Mouse (Mus musculus) stomach, postnatal 0 days (tissue): ENCODE data around the gene Rassf2. TPM values are rescaled to one million over a fixed set of nuclear protein-coding genes. Genes with fewer than 3 reads are reported as not detected.

ENCODE experiments used
- ATAC-seq: fragments of 200-750 bp; cut with Nextera tagmentation; 2 replicates; pipeline ENCODE4 v1.8.0; 2017; ENCODE audit not compliant: low FRiP score, low TSS enrichment
- DNase-seq: peaks from one replicate; pipeline ENCODE4 v3.0.0-alpha.2; 2016; ENCODE audit warnings: low spot score
- H3K27ac ChIP-seq: fragments of 300-500 bp; sonication (generic); replicated peaks from 2 replicates; pipeline ENCODE4 v1.5.1; 2014; ENCODE audit warnings: mild to moderate bottlenecking, control low read depth
- H3K27me3 ChIP-seq: fragments of 300-500 bp; sonication (generic); 2 replicates; pipeline ENCODE4 v1.6.1; 2014; ENCODE audit warnings: low read length; ENCODE audit not compliant: control insufficient read depth, insufficient read depth
- H3K36me3 ChIP-seq: fragments of 300-500 bp; sonication (generic); 2 replicates; pipeline ENCODE4 v1.6.1; 2014; ENCODE audit warnings: low read length, mixed read lengths; ENCODE audit not compliant: control insufficient read depth, insufficient read depth
- H3K4me1 ChIP-seq: fragments of 300-500 bp; sonication (generic); replicated peaks from 2 replicates; pipeline ENCODE4 v1.6.1; 2014; ENCODE audit warnings: antibody characterized with exemption; ENCODE audit not compliant: control insufficient read depth, insufficient read depth
- H3K4me2 ChIP-seq: fragments of 300-500 bp; sonication (generic); replicated peaks from 2 replicates; pipeline ENCODE4 v1.6.1; 2014; ENCODE audit warnings: low read depth, mild to moderate bottlenecking, control low read depth, moderate library complexity
- H3K4me3 ChIP-seq: fragments of 300-500 bp; sonication (generic); 2 replicates; pipeline ENCODE4 v1.5.1; 2014; ENCODE audit warnings: low read depth, low read length, control low read depth
- H3K9ac ChIP-seq: fragments of 300-500 bp; sonication (generic); 2 replicates; pipeline ENCODE4 v1.6.1; 2014; ENCODE audit warnings: mild to moderate bottlenecking, low read length, control low read depth, mixed read lengths
- H3K9me3 ChIP-seq: fragments of 300-500 bp; sonication (generic); 2 replicates; pipeline ENCODE4 v1.6.1; 2016; ENCODE audit warnings: low read length; ENCODE audit not compliant: control insufficient read depth
- CTCF ChIP-seq: IDR thresholded peaks from 2 replicates; pipeline ENCODE4 v1.5.1; 2016; ENCODE audit warnings: antibody characterized with exemption, low read depth, mild to moderate bottlenecking, moderate library complexity
- EP300 ChIP-seq: optimal IDR thresholded peaks from 2 replicates; pipeline ENCODE3; 2016; ENCODE audit warnings: antibody characterized with exemption
- WGBS: fragments of 180-500 bp; shearing (Covaris S2); extraction: QIAGEN DNeasy Blood & Tissue Kit; methylation state at CpG from one replicate; pipeline ENCODE4 v1.1.7; 2014; 5-methylcytosine and 5-hydroxymethylcytosine counted together
- polyA plus RNA-seq: library from polyadenylated mRNA; unstranded; fragments of >200 nt; fragmentation: Nextera tagmentation; extraction: Ambion mirVana; gene quantifications from 2 replicates; pipeline ENCODE4 v1.2.1, GENCODE M21; 2015

Gene Rassf2
- polyA plus RNA-seq, 1 experiment from 2014 or later, result 4.6 TPM

GRCm38 (mm10) chr2:132018156-132018555, 11.9 kb downstream of the Rassf2 start:
- no peaks in the 10 kb centered on the region for H3K9me3 ChIP-seq
- H3K4me2 ChIP-seq, result no peak overlapping the region
- no peaks in the 10 kb centered on the region for H3K4me1 ChIP-seq
- DNase-seq (no peak), ATAC-seq (no peak)
- H3K4me3 ChIP-seq, result no peak overlapping the region
- H3K27me3 ChIP-seq, result no peaks in the 10 kb centered on the region
- H3K9ac ChIP-seq, result no peak overlapping the region
- no peaks in the 10 kb centered on the region for H3K36me3 ChIP-seq
- no peak for TF ChIP-seq CTCF
- no peak for TF ChIP-seq EP300
- no peak overlapping the region for H3K27ac ChIP-seq
- WGBS, result 52% methylated on average over 4 of the region's 4 CpGs

GRCm38 (mm10) chr2:132017611-132018010, 12.4 kb downstream of the Rassf2 start:
- no peak overlapping the region for H3K4me2 ChIP-seq
- H3K9ac ChIP-seq, result no peak overlapping the region
- no peak overlapping the region for H3K27ac ChIP-seq
- 26% methylated on average over 7 of the region's 7 CpGs for WGBS
- no peaks in the 10 kb centered on the region for H3K9me3 ChIP-seq
- TF ChIP-seq EP300, result no peak
- TF ChIP-seq CTCF, result no peak
- no peak for ATAC-seq
- H3K27me3 ChIP-seq, result no peaks in the 10 kb centered on the region
- no peak overlapping the region for H3K4me3 ChIP-seq
- peak; percentile 30 for DNase-seq
- H3K36me3 ChIP-seq, result no peaks in the 10 kb centered on the region
- H3K4me1 ChIP-seq, result no peaks in the 10 kb centered on the region

- H3K9me3 ChIP-seq, result no peaks in the 10 kb centered on the region
- no peaks in the 10 kb centered on the region for H3K27me3 ChIP-seq
- no peak overlapping the region for H3K27ac ChIP-seq
- no peak for DNase-seq
- H3K4me3 ChIP-seq, result no peak overlapping the region
- H3K4me2 ChIP-seq, result no peak overlapping the region
- no peaks in the 10 kb centered on the region for H3K4me1 ChIP-seq
- no peak for ATAC-seq
- no peak for TF ChIP-seq EP300
- no peak for TF ChIP-seq CTCF
- H3K36me3 ChIP-seq, result no peaks in the 10 kb centered on the region
- 91% methylated on average over 1 of the region's 1 CpGs for WGBS
- no peak overlapping the region for H3K9ac ChIP-seq
Observed at GRCm38 (mm10) chr2:132016034-132016433, 14.0 kb downstream of the Rassf2 start.

- Histone ChIP-seq H3K9me3 (no peaks in the 10 kb centered on the region), H3K9ac (no peak overlapping the region), H3K4me1 (no peaks in the 10 kb centered on the region), H3K27me3 (no peaks in the 10 kb centered on the region), H3K27ac (no peak overlapping the region), H3K36me3 (no peaks in the 10 kb centered on the region), H3K4me2 (no peak overlapping the region), H3K4me3 (no peak overlapping the region)
- no peak for ATAC-seq
- TF ChIP-seq EP300, result no peak
- no peak for TF ChIP-seq CTCF
- no peak for DNase-seq
- 88% methylated on average over 4 of the region's 4 CpGs for WGBS
Observed at GRCm38 (mm10) chr2:132013152-132013551, 16.9 kb downstream of the Rassf2 start.

- H3K9me3 ChIP-seq, result no peaks in the 10 kb centered on the region
- H3K9ac ChIP-seq, result no peak overlapping the region
- H3K27me3 ChIP-seq, result no peaks in the 10 kb centered on the region
- 84% methylated on average over 2 of the region's 2 CpGs for WGBS
- no peak for DNase-seq
- H3K4me2 ChIP-seq, result no peak overlapping the region
- H3K4me1 ChIP-seq, result peaks cover 2% of the 10 kb centered on the region; the same call in 1 of the 2 replicates
- H3K36me3 ChIP-seq, result no peaks in the 10 kb centered on the region
- no peak for ATAC-seq
- TF ChIP-seq CTCF (no peak), EP300 (no peak)
- H3K4me3 ChIP-seq, result no peak overlapping the region
- no peak overlapping the region for H3K27ac ChIP-seq
Observed at GRCm38 (mm10) chr2:132010781-132011180, 19.3 kb downstream of the Rassf2 start.

GRCm38 (mm10) chr2:132008186-132008585, 21.9 kb downstream of the Rassf2 start:
- H3K4me1 ChIP-seq, result peaks cover 2% of the 10 kb centered on the region; the same call in 1 of the 2 replicates
- H3K9ac ChIP-seq, result no peak overlapping the region
- H3K4me3 ChIP-seq, result no peak overlapping the region
- H3K4me2 ChIP-seq, result no peak overlapping the region
- H3K27me3 ChIP-seq, result no peaks in the 10 kb centered on the region
- no peak for DNase-seq
- 32% methylated on average over 4 of the region's 4 CpGs for WGBS
- no peak for ATAC-seq
- TF ChIP-seq CTCF, result no peak
- no peak for TF ChIP-seq EP300
- no peaks in the 10 kb centered on the region for H3K36me3 ChIP-seq
- H3K9me3 ChIP-seq, result no peaks in the 10 kb centered on the region
- no peak overlapping the region; the same call in 1 of the 2 replicates for H3K27ac ChIP-seq
